Mouse (Mus musculus): ENCODE results near the gene Il7r. TPM values are rescaled to one million over a fixed set of nuclear protein-coding genes. Genes with fewer than 3 reads are reported as not detected.

Il7r gene
- total and polyA plus RNA-seq, 2 experiments: 0.09 to 0.46 TPM

- no peaks in the 10 kb centered on the region for H3K79me2 ChIP-seq (ENCODE audit: control insufficient read depth, insufficient read depth, low read length)
- no peak overlapping the region for H3K27ac ChIP-seq (replicated peaks; ENCODE audit: insufficient read depth, low read depth, low read length)
- no peaks in the 10 kb centered on the region for H3K36me3 ChIP-seq (ENCODE audit: control insufficient read depth, insufficient read depth, low read length)
- WGBS: 62% methylated on average over 3 of the region's 3 CpGs
- H3K4me3 ChIP-seq (ENCODE audit: insufficient read depth, low read depth, low read length): no peak overlapping the region
- H3K27me3 ChIP-seq (ENCODE audit: control insufficient read depth, insufficient read depth, low read length): no peaks in the 10 kb centered on the region
- no peaks in the 10 kb centered on the region for H3K4me1 ChIP-seq (ENCODE audit: control insufficient read depth, insufficient read depth, low read length)
- DNase-seq (ENCODE audit: extremely low read depth, low read depth, low spot score): no peak
- no peak overlapping the region for H3K9ac ChIP-seq (ENCODE audit: low read depth, low read length)
- TF ChIP-seq CTCF (IDR thresholded peaks at IDR 0.05; ENCODE audit: low read depth, low read length): no peak
- no peak for TF ChIP-seq POLR2A (IDR thresholded peaks at IDR 0.05; ENCODE audit: extremely low read depth, insufficient read depth, low read length)
Observed at GRCm38 (mm10) chr15:9533356-9533902, 3.5 kb upstream of the Il7r start.

GRCm38 (mm10) chr15:9529646-9530045 lies 330 bp downstream of the Il7r start:
- Histone ChIP-seq H3K36me3 (ENCODE audit: control insufficient read depth, insufficient read depth, low read length) (no peaks in the 10 kb centered on the region), H3K27me3 (ENCODE audit: control insufficient read depth, insufficient read depth, low read length) (no peaks in the 10 kb centered on the region), H3K27ac (replicated peaks; ENCODE audit: insufficient read depth, low read depth, low read length) (no peak overlapping the region), H3K79me2 (ENCODE audit: control insufficient read depth, insufficient read depth, low read length) (no peaks in the 10 kb centered on the region), H3K9ac (ENCODE audit: low read depth, low read length) (no peak overlapping the region), H3K4me1 (ENCODE audit: control insufficient read depth, insufficient read depth, low read length) (no peaks in the 10 kb centered on the region), H3K4me3 (ENCODE audit: insufficient read depth, low read depth, low read length) (no peak overlapping the region)
- no peak for DNase-seq (ENCODE audit: extremely low read depth, low read depth, low spot score)
- 71% methylated on average over 3 of the region's 3 CpGs for WGBS
- no peak for TF ChIP-seq POLR2A (IDR thresholded peaks at IDR 0.05; ENCODE audit: extremely low read depth, insufficient read depth, low read length)
- TF ChIP-seq CTCF (IDR thresholded peaks at IDR 0.05; ENCODE audit: low read depth, low read length): no peak

- Histone ChIP-seq H3K36me3 (ENCODE audit: control insufficient read depth, insufficient read depth, low read length) (no peaks in the 10 kb centered on the region), H3K79me2 (ENCODE audit: control insufficient read depth, insufficient read depth, low read length) (no peaks in the 10 kb centered on the region), H3K9ac (ENCODE audit: low read depth, low read length) (no peak overlapping the region), H3K27me3 (ENCODE audit: control insufficient read depth, insufficient read depth, low read length) (no peaks in the 10 kb centered on the region), H3K4me3 (ENCODE audit: insufficient read depth, low read depth, low read length) (no peak overlapping the region), H3K4me1 (ENCODE audit: control insufficient read depth, insufficient read depth, low read length) (no peaks in the 10 kb centered on the region), H3K27ac (replicated peaks; ENCODE audit: insufficient read depth, low read depth, low read length) (no peak overlapping the region)
- TF ChIP-seq CTCF (IDR thresholded peaks at IDR 0.05; ENCODE audit: low read depth, low read length) (no peak), POLR2A (IDR thresholded peaks at IDR 0.05; ENCODE audit: extremely low read depth, insufficient read depth, low read length) (no peak)
- WGBS: 81% methylated on average over 3 of the region's 3 CpGs
- DNase-seq (ENCODE audit: extremely low read depth, low read depth, low spot score): no peak
Observed at GRCm38 (mm10) chr15:9528186-9528935, 1.6 kb downstream of the Il7r start.

- Histone ChIP-seq H3K9ac (ENCODE audit: low read depth, low read length) (no peak overlapping the region), H3K27ac (replicated peaks; ENCODE audit: insufficient read depth, low read depth, low read length) (no peak overlapping the region)
Observed at GRCm38 (mm10) chr15:9526412-9526811, 3.6 kb downstream of the Il7r start.

GRCm38 (mm10) chr15:9524907-9525306 lies 5.1 kb downstream of the Il7r start:
- Histone ChIP-seq H3K36me3 (ENCODE audit: control insufficient read depth, insufficient read depth, low read length) (no peaks in the 10 kb centered on the region), H3K4me3 (ENCODE audit: insufficient read depth, low read depth, low read length) (no peak overlapping the region), H3K27me3 (ENCODE audit: control insufficient read depth, insufficient read depth, low read length) (no peaks in the 10 kb centered on the region), H3K9ac (ENCODE audit: low read depth, low read length) (no peak overlapping the region), H3K4me1 (ENCODE audit: control insufficient read depth, insufficient read depth, low read length) (no peaks in the 10 kb centered on the region), H3K79me2 (ENCODE audit: control insufficient read depth, insufficient read depth, low read length) (no peaks in the 10 kb centered on the region), H3K27ac (replicated peaks; ENCODE audit: insufficient read depth, low read depth, low read length) (no peak overlapping the region)
- DNase-seq (ENCODE audit: extremely low read depth, low read depth, low spot score): peak; percentile 7
- TF ChIP-seq CTCF (IDR thresholded peaks at IDR 0.05; ENCODE audit: low read depth, low read length) (no peak), POLR2A (IDR thresholded peaks at IDR 0.05; ENCODE audit: extremely low read depth, insufficient read depth, low read length) (no peak)
- WGBS: 54% methylated on average over 5 of the region's 5 CpGs

More at GRCm38 (mm10) chr15:9526412-9526811, 3.6 kb downstream of the Il7r start:
- TF ChIP-seq POLR2A (IDR thresholded peaks at IDR 0.05; ENCODE audit: extremely low read depth, insufficient read depth, low read length) (no peak), CTCF (IDR thresholded peaks at IDR 0.05; ENCODE audit: low read depth, low read length) (no peak)
- DNase-seq (ENCODE audit: extremely low read depth, low read depth, low spot score): no peak
- H3K79me2 ChIP-seq (ENCODE audit: control insufficient read depth, insufficient read depth, low read length): no peaks in the 10 kb centered on the region
- H3K4me1 ChIP-seq (ENCODE audit: control insufficient read depth, insufficient read depth, low read length): no peaks in the 10 kb centered on the region
- H3K4me3 ChIP-seq (ENCODE audit: insufficient read depth, low read depth, low read length): no peak overlapping the region
- no peaks in the 10 kb centered on the region for H3K36me3 ChIP-seq (ENCODE audit: control insufficient read depth, insufficient read depth, low read length)
- no peaks in the 10 kb centered on the region for H3K27me3 ChIP-seq (ENCODE audit: control insufficient read depth, insufficient read depth, low read length)

GRCm38 (mm10) chr15:9523956-9524355 lies 6.0 kb downstream of the Il7r start:
- Histone ChIP-seq H3K36me3 (ENCODE audit: control insufficient read depth, insufficient read depth, low read length) (no peaks in the 10 kb centered on the region), H3K4me3 (ENCODE audit: insufficient read depth, low read depth, low read length) (no peak overlapping the region), H3K9ac (ENCODE audit: low read depth, low read length) (no peak overlapping the region), H3K27ac (replicated peaks; ENCODE audit: insufficient read depth, low read depth, low read length) (no peak overlapping the region), H3K79me2 (ENCODE audit: control insufficient read depth, insufficient read depth, low read length) (no peaks in the 10 kb centered on the region), H3K4me1 (ENCODE audit: control insufficient read depth, insufficient read depth, low read length) (no peaks in the 10 kb centered on the region), H3K27me3 (ENCODE audit: control insufficient read depth, insufficient read depth, low read length) (no peaks in the 10 kb centered on the region)
- DNase-seq (ENCODE audit: extremely low read depth, low read depth, low spot score): peak; percentile 7
- TF ChIP-seq POLR2A (IDR thresholded peaks at IDR 0.05; ENCODE audit: extremely low read depth, insufficient read depth, low read length) (no peak), CTCF (IDR thresholded peaks at IDR 0.05; ENCODE audit: low read depth, low read length) (no peak)
- 71% methylated on average over 5 of the region's 5 CpGs for WGBS

Measured in liver, adult 2 months (tissue).